Mouse (Mus musculus) splenic B cell, adult 2 months (primary cell): Measurements from ENCODE around the gene Ptchd1.

Experiments
- DNase-seq: peaks from one replicate; pipeline ENCODE4 v3.0.0-alpha.2; 2011; ENCODE audit warnings: low read depth, low spot score
- H3K27me3 ChIP-seq: 2 replicates; pipeline ENCODE4 v1.6.1; 2012; ENCODE audit warnings: mild to moderate bottlenecking, low read length, moderate library complexity, mixed read lengths; ENCODE audit not compliant: control insufficient read depth, poor library complexity, insufficient read depth, severe bottlenecking
- H3K36me3 ChIP-seq: 2 replicates; pipeline ENCODE4 v1.6.1; 2012; ENCODE audit warnings: mild to moderate bottlenecking, low read length, moderate library complexity, mixed read lengths; ENCODE audit not compliant: control insufficient read depth, poor library complexity, insufficient read depth, severe bottlenecking

Gene Ptchd1

GRCm38 (mm10) chrX:155579791-155580190 lies 43.8 kb downstream of the Ptchd1 start:
- Histone ChIP-seq H3K36me3 (no peaks in the 10 kb centered on the region), H3K27me3 (no peaks in the 10 kb centered on the region)
- no peak for DNase-seq

GRCm38 (mm10) chrX:155572396-155572795 lies 51.2 kb downstream of the Ptchd1 start:
- DNase-seq = no peak
- no peaks in the 10 kb centered on the region for H3K36me3 ChIP-seq
- H3K27me3 ChIP-seq = no peaks in the 10 kb centered on the region

- H3K27me3 ChIP-seq = no peaks in the 10 kb centered on the region
- no peak for DNase-seq
Measured at GRCm38 (mm10) chrX:155543780-155544179, 79.8 kb downstream of the Ptchd1 start.

More at GRCm38 (mm10) chrX:155543780-155544179, 79.8 kb downstream of the Ptchd1 start:
- no peaks in the 10 kb centered on the region for H3K36me3 ChIP-seq
